Mouse (Mus musculus) C2C12 (cell line): ENCODE results near the gene Scp2d1.

Experiments
- CEBPB ChIP-seq: IDR thresholded peaks from one replicate; pipeline ENCODE4 v1.6.1; 2011; ENCODE audit warnings: low read depth, mild to moderate bottlenecking, control low read depth, moderate library complexity
- CTCF ChIP-seq: IDR thresholded peaks from one replicate; pipeline ENCODE4 v1.5.1; 2011; ENCODE audit not compliant: control insufficient read depth, insufficient read depth, insufficient read length
- FOSL1 ChIP-seq: IDR thresholded peaks from one replicate; pipeline ENCODE4 v1.8.0; 2011; ENCODE audit warnings: mild to moderate bottlenecking, low read length; ENCODE audit not compliant: poor library complexity, insufficient read depth, severe bottlenecking
- MAX ChIP-seq: IDR thresholded peaks from one replicate; pipeline ENCODE4 v1.6.1; 2011; ENCODE audit warnings: mild to moderate bottlenecking, control low read depth
- MYOD1 ChIP-seq: IDR thresholded peaks from one replicate; pipeline ENCODE4 v1.6.1; 2011; ENCODE audit warnings: low read depth; ENCODE audit not compliant: control insufficient read depth, insufficient read length
- MYOG ChIP-seq: IDR thresholded peaks from one replicate; pipeline ENCODE4 v1.6.1; 2011; ENCODE audit not compliant: control insufficient read depth, insufficient read length; ENCODE audit errors: extremely low read depth
- USF1 ChIP-seq: IDR thresholded peaks from one replicate; pipeline ENCODE4 v1.6.1; 2011; ENCODE audit warnings: low read depth, mild to moderate bottlenecking, control low read depth, moderate library complexity

DNA sequence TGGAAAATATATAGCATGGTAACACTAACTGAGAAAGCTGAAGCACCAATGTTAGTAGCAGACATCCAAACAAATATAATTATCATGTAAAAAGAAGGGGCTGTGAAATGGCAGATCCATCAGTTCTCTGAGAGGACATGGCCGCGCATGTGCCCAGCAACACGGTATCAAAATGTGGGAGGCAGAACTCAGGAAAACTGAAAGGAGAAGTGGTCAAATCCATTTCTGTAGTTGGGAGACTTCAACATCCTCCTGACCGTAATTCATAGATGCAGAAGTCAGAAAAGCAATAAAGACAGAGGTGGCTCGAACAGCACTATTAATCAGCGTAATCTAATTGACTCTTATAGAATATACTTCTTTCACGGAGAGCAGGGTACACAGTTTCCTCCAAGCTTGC is 44.2 kb upstream of the Scp2d1 start:
- TF ChIP-seq CTCF: no peak
- no peak for TF ChIP-seq USF1
- no peak for TF ChIP-seq MYOD1
- no peak for TF ChIP-seq MAX
- TF ChIP-seq MYOG: no peak
- TF ChIP-seq CEBPB: no peak
- TF ChIP-seq FOSL1: no peak
